Mouse (Mus musculus) frontal cortex, postnatal 10 days (tissue): ENCODE data around the gene Dhx34.

ENCODE experiments used
- DNase-seq, 2 experiments: peaks; one replicate each; pipeline ENCODE4 v3.0.0; 2022; ENCODE audit warnings: low spot score in 2 of 2, mixed read lengths in 1 of 2

Gene Dhx34

DNA sequence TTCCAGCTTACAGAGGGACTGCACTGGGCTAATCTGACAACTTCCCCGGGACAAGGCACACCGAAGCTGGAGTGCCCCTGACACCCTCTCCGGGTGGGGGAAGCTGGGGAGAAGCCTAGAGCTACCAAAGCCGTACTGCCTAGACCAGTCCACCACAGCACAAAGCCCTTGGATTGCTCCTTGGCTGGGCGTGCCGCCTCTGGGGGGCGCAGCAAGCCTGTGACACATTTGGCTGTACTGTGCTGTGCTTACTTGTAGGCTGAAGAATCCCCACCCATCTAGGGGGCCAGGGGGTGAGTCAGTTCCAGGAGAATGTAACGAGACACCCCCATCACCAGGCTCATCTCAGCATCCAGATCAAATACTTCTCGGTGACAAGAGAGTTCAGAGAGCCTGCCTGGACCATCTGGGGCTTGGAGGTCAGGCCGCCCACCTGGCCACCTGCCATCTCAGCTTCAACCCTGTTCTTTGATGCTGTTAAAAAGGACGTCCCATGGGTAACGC, 10.9 kb downstream of the Dhx34 start:
- no peak for DNase-seq

DNA sequence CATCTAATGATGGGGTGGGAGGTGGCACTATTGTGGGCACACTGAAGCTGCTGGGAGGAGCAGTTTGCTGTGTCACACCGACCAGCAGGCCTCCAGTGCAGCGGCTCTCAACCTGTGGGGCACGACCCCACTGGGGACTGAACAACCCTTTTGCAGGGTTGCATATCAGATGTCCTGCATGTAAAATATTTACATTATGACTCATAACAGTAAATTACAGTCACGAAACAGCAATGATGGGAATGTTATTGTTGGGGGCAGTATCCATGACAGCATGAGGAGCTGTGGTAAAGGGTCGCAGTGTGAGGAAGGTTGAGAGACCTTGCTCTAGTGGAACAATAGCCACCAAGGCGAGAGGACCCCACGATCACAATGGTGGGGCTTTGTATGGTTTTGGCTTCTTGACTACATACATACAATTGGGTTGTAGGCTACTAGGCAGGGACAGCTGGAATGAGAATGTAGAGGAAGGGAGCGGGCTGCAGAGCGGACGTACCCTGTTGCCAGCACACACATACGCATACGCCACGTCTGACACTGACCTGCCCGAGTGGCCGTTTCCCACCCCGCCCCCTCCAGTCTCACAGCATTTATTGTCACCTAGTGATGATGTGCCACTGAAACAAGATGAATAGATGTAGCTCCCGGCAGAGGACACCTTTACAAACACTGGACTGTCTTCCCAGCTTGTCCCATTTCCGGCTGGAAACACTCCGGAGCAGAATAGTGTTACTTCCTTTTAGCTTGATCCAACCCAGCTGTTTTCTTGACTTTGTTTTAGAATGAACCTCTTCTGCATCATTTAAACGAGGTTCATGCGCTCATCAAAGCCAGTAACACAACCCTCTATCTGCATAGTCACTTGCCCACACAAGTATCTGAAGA, 12.8 kb downstream of the Dhx34 start:
- DNase-seq: no peak

DNA sequence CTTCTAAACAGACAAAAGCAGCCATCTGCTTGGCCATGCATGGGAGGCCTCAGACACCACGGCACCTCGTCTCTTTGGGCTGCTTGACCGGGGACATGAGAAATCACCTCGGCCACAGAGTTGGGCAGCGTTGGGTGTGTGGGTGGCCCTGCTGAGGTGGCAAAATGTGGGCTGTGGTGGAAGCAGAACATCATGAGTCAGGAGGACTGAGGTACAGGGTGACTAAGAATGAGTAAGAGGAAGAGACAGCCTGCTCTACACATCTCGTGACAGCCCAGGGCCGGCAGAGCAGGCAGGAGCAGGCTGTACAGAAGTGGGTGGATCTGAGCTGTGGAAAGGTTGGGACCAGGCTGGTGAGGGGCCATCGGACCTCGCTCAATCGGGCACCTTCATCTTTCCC, 14.3 kb downstream of the Dhx34 start:
- no peak for DNase-seq

DNA sequence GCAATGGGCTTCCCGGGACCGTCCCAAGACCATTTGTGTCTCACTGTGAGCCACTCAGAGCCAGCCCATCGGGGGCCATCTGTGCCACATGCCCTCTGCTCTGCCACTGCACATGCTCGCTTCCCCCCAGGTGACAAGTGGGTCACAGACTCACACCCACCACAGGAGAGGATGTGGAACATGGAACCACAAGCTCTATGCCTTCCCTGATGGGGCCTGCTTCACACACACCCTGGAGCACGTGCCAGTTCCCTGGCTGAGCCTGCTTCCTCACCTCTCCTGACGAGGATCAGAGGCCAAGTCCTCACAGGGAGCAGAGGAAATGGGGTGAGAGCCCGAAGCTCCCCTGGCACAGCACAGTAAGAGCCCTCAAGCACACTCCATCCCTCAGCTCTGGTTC, 14.8 kb downstream of the Dhx34 start:
- DNase-seq: no peak

DNA sequence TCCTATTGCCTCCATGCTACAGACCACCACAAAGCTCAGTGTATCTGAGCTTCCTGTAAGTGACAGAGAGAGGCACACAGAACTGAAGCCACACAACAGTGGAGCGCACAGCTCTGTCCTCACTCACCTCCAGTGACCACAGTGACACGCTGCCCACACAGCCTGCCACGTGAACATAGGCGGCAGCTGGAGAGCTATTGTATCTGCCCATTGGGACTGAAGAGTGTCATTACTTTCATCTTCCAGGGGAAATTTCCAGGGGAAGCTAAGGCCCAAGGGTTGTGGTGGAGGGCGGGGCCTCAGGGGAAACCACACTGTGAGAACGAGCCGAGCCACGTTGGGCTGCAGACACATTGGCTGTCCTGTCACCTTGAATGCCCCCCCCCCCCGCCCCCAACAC, 17.0 kb downstream of the Dhx34 start:
- no peak for DNase-seq

DNA sequence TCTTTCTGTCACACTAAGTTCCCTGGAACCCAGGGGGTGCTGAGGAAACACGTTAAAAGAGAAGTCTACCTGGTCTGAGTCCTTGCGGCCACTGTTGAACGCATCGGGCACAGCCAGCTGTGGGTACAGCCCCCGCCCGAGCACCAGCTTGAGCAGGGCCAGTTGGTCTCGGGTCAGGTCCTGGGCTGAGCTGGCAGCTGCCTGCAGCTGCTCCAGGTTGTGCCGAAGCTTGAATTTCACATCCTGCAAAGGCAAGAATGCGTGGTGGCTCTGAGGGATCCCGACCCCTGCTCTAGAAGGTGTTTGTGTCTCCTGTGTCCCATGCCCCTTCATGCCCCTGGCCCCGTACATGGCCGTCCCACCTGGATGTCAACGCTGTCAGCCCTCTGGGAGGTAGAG, 18.3 kb downstream of the Dhx34 start:
- no peak for DNase-seq

DNA sequence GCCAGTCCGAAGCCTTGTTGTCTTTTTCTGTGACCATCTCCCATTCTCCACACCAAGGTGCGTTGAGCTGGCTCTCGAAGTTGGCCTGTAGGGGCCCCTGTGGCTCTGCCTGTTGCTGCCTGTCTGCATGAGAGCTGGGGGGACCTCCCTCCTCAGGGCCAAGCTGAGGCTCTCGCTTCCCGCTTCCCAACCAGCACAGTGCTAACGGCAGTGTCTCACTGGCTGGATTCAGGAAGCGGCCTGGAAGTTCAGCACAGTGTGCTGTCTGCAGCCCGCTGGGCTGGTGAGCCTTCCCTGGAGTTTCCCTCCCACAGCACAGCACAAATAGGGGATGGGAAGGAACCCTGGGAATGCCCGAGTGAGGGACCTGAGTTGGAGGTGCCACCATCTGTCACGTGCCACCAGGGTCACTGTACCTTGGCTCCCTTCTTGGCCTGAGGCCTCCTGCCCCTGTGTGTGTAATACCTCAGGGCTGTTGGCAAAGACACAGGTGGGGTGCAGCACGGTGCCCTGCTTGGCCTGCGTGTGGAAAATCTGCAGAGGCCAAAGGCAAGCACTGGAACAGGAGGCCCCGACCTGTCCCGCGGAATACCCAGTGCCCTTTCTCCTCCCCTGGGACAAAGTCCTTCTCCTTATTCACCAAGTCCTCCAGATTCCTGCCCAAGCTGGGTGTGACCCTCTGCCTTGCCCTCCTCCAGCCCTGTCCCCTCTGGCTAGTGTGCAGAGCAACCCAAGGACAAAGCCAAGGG, 18.9 kb downstream of the Dhx34 start:
- DNase-seq: no peak

DNA sequence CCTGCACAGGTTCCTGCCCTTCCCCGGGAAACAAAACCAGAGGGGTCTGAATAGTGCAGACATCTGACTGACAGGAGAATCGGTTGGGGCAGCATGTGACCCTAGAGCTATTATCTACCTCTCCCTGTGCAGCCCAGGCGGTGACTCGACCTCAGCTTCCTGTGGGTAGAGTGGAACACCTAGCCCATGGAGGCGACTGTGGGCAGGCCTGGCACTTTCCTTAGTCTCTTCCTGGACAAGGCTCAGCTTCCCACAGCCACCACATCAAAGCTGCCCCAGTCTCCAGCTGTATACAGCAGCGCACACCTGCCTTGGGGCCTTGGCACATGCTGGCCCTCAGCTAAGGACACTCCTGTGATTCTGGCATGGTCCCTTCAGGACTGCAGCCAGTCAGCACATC, 20.7 kb downstream of the Dhx34 start:
- DNase-seq: no peak

DNA sequence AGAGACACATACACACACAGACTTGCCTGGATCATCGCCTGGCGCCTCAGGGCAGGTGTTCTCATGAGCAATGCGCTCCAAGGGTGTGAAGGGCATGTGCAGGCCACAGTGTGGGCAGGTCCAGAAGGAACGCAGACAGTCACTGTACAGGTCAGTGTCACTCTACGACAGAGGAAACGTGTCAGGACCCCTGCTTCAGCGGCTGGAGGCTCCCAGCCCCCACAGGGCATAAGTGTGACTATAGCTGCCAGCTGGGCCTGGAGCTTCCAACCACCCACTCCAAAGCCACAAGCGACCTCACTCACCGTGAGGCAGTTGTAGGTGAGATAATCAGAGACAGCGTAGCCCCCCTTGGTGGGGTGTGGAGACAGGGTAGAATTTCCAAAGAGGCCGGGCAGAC, 23.3 kb downstream of the Dhx34 start:
- DNase-seq: no peak

DNA sequence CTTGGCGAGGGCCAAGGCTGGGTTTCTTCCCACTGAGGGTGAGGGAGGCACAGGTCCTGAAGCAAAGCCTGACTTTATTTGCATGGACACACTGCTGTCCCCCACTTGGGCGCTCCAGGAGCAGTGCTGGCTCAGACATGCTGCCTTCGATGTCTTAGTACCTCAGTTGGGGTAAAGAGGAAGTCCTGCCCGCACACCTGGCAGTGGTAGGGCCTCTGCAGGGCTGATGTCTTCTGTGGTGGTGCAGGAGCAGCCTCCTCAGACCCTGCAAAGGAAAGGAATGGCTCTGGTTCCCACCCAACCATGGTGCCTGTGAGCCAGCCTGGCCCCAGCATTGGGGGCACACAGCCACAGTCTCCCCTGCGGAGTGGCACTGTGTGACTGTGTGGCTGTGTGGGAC, 24.7 kb downstream of the Dhx34 start:
- no peak for DNase-seq

DNA sequence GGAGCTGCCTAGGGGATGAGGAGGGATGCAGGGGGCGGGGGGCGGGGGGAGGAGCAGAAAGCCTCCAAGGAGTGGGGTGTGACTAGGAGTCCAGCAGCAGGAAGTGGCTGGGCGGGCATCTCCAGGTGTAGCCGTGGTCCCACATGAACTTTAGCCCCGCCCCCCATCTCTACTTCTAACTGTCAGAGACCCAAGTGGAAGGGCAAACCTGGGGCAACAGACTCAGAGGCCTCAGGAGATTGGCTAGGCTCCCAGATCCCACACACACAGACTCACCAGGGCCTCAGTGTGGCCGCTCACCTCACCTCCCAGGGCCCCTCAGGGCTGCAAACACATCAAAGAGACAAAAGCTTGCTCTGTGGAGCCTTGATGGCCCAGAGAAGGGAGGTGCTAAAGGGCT, 25.2 kb downstream of the Dhx34 start:
- DNase-seq: no peak

DNA sequence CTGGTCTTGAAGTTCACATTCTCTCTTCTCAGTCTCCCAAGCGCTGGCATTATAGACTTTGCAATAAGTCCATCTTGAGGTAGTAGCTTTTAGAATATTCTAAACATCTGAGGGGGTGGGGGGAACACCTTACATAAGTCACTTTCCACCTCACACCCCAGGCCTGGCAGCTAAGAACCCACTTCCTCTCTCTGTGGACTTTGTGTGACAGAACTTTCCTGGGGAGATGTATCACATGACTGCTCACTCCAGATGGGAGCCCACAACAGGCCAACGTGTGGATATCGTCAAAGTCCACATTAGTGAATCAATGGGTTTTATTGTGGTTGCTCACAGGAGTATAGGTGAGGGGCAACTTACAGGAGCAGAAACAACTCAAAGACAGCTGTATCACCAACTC, 28.1 kb downstream of the Dhx34 start:
- no peak for DNase-seq

DNA sequence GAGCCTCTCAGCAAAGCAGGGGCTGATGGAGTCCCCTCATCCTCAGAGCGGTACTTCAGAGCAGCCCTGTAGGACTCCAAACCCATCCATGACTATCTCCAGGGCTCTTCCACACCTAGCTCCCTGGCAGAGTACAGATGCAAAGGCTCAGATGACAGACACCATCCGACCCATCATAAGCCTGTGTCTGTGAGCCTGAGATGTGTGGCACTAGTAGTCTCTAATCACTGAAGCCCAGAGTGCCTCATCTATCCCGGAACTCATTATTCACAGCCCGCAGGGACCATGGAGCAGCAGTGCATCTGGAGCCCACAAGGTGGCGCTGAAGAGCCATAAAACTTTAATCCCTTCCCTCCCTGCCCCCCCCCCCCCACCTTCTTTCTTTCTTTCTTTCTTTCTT, 29.5 kb downstream of the Dhx34 start:
- peak in 1 of 2 experiments; percentile 78 for DNase-seq

DNA sequence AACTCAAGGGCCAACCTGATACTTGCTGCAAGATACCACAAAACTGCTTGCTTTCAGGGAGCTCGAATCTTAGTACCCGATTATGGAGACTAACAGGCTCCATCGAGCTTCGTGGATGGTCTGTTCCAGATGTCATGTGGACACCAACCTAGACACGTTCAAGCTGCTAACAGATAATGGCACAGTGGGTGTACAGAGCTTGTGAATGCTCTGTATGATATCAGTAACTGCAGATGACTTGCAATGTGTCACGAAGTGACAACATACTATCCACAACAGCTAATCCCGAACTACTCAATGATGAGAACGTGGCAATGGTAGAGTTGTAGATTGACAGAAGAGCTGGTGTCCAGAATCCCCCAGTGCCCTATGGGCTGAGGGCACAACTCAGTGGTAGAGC, 34.3 kb downstream of the Dhx34 start:
- no peak for DNase-seq

DNA sequence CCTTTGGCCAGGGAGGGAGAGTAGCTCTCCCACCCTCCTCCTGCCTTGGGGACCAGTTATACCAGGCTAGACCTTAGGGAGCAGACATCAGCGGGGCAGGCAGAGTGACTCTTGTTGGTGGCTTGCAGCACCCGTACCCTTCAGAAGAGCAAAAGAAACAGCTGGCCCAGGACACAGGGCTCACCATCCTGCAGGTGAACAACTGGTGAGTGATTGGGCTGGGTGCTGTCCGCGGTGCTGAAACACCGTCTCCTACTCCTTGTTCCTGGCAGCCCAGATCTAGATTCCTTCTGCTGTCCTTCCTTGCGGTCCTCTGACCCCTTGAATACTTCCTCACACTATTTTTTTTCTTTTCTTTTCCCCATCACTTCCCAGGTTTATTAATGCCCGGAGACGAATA, 38.2 kb downstream of the Dhx34 start:
- no peak for DNase-seq

DNA sequence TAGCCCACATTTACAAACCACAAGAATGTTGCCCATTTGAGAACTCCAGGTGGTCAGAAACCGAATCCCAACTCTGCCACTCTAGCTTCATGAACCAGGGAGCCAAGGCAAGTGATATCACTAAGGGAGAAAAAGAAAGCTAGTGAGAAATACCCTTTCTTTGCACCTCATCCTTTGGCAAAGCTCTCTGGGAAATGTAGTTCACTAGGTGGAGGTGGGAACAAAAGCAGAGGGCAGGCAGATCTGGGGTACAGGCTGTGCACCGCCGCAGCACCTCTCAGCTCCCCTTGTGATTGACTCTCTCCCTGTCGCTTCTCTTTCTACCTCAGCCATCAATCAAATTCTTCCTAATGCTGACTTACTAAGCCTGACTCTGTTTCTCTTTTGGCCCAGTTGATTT, 43.7 kb downstream of the Dhx34 start:
- no peak for DNase-seq

DNA sequence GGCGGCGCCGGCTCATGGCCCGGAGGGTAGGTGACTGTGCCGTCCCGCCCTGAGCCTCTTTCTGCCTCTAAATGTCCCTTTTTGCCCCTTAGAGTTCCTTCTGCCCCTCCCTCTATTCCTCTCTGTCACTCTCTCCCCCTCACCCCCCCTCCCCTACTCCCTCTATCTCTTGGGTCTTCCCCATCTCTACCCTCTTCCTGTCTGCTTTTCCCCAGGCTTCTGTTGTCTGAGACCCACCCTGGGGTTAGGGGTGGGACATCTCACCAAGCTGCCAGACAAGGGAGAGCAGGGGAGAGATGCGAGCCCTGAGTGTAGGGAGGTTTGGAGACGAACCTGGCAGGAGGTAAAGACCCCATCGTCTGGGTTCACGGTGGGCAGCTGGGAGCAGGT, 46.3 kb downstream of the Dhx34 start:
- no peak for DNase-seq

DNA sequence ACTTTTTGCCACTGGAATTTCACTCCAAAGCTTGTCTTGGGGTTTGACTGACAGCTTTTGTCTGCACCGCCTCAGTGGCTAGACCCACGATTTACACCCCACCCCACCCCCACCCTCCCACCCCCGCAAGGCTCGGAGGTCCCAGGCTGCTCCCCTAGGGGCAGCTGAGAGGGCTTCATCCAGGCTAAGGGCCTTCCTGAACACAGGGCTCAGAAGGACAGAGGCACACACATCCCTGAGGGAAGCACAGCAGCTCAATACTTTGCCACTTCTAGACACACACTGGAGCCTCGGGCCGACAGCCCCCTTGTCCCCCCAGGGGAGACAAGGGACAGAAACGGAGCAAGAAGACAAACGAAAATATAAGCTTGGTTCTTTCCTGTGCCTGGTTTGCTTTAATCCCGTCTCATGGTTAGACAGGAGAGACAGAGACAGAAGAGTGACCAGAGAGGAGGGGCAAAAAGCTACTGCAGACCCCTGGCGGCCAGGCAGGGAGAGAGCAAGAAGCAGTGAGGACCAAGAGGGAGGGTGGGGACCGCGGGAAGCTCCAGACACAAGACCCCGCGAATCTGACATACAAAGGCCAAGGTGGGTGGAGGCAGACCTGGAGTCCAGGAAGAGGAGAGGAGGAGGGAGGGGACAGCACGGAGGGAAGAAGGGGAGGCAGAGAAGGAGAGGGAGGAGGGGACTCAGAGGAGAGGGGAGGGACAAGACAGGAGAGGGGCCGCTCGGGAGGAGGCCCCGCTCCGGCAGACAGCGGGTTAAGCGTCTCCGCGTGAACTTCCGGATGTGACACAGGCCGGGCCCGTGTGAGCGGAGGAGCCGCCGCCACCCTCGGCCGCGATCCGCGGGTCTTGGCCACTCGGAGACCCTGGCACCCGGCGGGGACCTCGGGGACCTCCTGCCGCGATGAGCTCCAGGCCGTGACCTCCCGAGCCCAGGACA, 47.0 kb downstream of the Dhx34 start, which contains the start of gene Meis3:
Gene Meis3 (plus strand): TSS at position 494 of the 945 bp plus-strand sequence.
- DNase-seq: peak; percentile 63 to 71

DNA sequence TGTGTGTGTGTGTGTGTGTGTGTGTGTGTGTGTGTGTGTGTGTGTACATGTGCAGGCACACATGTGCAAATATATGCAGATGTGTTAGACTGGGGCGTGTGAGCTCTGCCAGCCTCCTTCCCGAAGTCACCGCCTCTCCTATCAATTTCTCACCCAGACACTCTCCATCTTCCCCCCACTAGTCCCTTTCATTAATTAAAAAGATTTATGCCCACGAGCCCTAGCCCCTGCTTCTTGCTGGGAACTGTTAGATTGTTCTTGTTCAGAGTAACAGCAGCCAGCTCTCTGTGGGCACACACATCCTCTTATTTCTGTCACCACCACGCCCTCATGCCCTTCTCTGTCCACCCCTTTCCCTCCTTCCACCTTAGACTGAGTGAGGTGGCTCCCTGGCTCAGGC, 48.7 kb downstream of the Dhx34 start:
- no peak for DNase-seq

DNA sequence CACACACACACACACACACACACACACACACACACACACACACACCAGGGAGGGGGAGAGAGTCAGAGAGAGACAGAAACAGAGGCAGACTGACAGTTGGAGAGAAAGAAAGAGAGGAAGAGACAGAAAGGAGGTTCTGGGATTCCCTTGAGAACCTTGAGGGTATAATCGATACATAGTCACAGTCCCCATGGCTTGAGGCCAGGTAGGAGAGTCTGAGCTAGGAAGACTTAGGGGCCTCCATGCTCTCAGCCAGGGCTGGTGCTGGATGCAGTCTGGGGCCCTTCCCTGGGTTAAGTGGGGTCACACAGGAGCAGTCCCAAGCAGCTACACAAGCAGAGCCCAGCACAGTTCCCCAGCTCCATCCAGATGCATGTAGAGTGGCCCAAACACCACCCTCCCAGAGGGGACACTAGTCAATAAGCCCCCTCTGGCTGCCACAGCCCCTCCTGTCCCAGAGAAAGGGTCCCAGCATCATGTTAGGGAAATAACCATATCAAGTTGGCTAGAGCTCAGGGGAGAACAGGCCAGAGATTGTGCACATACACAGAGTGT, 49.2 kb downstream of the Dhx34 start:
- no peak for DNase-seq

DNA sequence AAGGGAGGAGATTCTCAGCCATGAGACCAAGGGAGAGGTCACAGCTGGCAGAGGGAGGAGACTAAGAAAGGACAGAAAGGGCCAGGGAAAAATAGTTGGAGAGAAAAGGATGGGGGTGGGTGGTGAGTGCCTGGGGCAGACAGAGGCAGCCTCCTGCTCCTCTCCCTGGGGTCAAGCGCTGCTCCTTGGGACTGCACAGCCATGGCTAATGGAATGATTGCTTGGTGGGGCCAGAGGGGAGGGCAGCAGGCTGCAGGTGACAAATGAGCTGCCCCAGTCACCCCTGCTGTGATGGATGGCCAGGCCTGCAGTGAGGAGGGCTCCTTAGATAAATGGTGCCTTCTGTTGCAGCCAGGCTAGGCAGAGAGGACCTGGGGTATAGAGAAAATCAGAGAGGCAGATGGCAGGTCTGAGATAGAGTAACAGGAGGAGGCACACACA, 49.7 kb downstream of the Dhx34 start:
- DNase-seq: no peak
